Mouse (Mus musculus) gonadal fat pad, adult 2 months (tissue): ENCODE measurements around the gene Rassf6. TPM values are rescaled to one million over a fixed set of nuclear protein-coding genes. Genes with fewer than 3 reads are reported as not detected.
"Not testable (repeated sequence)": the region's sequence is repeated elsewhere in the genome, so short reads cannot be mapped to it uniquely, and the experiment has no call there.

Experiments used
- DNase-seq: peaks from one replicate; pipeline ENCODE4 v3.0.0-alpha.2; 2012; ENCODE audit warnings: low read depth
- polyA plus RNA-seq: library from polyadenylated mRNA; depleted of rRNA; stranded (reverse); fragments of >200 nt; gene quantifications from 2 replicates; pipeline ENCODE4 v1.2.3, GENCODE M21; 2012

The Rassf6 gene
- polyA plus RNA-seq, 1 experiment, result 1.5 TPM

DNA sequence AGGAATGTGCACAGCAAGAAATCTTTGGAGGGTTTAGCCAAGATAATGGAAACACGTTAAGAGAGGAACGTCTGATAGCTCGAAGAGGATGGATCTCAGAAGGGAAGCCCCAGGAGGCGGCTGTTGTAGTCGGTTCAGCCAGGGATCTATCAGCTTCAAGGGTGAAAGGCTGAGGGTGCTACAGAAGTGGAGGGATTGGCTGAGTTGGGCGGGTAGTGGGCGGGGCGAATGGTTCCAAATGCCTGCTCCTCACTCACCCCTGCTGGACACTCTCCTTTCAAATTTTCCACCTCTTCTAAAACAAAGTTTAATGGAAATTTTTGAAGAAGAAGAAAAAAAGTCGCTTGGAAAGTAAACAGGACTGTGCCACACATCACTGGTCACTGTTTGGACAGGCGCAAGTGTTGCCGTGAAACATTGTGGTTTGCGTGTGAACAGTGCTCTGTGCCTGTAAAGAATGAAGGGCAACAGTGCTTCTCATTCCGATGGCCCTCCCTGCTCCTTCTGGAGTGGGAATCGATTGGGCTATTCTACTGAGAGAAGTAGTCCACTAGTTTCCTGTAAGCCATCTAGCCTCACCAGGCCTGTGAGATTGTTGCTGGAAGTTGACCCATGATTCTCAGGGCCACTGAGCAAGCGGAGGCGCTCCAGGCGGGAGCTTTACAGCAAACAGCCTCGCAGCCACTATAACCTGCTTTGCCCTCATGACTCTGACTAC, 15.6 kb downstream of the Rassf6 start:
- no peak for DNase-seq

GRCm38 (mm10) chr5:90623209-90623608, 17.2 kb downstream of the Rassf6 start:
- DNase-seq, result no peak

- DNase-seq, result no peak
Measured at GRCm38 (mm10) chr5:90621726-90622125, 18.7 kb downstream of the Rassf6 start.

DNA sequence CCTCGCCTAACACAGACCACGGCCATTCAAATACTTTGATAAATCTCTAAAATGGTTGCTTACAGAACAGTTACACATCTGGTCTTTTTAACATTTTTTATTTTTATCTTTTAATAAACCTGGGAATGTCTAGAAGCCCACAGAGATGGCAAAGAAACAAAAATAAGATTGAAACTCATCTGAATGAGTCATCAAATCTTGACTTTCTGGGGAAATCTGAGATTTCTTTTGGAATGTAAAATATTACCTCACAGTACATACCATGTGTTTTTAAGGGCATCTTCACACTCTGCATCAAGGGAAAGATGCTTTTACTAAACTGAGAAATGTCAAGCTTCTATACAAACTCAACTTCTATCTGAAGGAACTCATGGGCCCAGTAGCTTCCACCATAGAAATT, 19.1 kb downstream of the Rassf6 start:
- DNase-seq, result no peak

DNA sequence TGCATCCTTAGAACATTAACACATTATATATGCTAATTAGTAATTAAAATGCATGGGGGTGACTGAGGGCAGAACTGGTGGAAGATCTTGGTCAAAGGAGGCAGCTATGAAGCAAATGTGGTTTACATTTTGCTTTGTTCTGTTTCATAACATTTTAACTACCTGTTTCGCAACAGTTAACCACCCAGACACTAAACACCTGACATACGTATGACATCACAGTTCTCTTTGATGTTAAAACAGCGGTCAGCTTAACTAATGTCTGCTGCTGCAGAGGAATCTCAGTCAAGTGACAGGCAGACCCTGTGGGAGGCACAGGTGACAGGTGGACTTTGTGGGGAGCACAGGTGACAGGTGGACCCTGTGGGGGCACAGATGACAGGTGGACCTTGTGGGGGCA, 22.6 kb downstream of the Rassf6 start:
- no peak for DNase-seq

- not testable (repeated sequence) for DNase-seq
Measured at GRCm38 (mm10) chr5:90612751-90613150, 27.7 kb downstream of the Rassf6 start.

DNA sequence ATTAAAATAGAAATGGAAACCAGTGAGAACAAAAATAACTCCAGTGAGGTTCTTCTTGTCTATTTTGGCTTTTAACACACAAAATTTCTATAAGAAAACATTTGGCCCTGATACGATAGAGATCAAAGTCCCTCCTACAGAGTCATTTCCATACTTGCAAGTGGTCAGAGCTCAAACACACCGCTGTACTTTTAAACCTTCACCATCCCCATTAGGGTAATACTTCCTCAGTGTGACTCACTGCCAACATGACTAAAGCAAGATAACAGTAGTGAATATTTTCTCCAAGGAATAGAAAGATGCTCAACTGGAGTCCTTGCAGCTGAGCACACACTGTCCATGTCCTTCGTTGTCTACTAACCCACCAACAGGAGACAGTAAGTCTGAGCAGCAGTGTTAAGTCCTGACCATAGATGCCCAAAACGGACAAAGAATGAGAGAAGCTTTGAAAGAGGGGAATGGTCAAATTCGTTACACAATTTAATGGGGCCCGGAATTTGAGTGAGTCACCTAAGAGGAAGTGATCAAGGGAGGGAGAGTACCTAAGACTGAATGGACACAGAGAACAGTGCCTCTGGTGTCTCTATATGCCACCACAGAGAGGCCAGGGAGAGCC, 28.4 kb downstream of the Rassf6 start:
- no peak for DNase-seq

DNA sequence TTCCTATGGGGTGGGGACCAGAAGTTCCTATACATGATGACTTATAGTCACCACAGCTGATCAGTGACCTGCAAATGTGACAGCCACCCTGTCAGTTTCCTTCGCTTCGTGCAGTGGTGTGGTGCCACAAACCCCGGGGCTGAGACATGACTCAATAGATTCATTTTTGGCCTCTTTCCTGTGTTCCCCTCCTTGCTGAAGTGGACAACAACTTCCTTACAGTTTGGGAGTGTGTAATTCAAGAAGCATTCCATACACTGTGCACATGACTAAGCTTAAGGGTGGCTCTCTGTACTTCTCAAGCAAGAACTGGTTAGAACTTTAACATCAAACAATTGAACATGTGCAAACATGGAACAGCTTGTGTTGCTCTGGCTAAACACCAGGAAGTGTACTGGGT, 29.1 kb downstream of the Rassf6 start:
- DNase-seq, result no peak

DNA sequence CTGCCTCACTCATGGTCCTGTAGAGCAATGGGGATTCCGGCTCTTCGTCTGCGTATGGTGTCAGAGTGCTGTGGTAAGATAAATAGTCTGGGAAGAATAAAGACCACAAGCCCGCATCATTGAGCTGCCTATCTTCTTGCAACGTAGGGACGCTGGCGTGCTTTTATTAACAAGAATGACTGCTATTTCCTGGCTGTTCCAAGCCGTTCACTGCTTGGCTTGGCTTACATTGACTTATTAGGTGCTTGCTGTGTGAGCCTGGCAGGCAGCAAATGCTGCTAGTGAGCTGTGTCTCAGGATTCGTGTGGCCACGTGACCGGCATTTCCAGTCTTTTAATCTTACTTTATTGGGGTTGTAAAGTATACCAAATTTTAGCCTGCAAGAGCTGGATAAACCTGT, 31.6 kb downstream of the Rassf6 start:
- DNase-seq, result no peak

DNA sequence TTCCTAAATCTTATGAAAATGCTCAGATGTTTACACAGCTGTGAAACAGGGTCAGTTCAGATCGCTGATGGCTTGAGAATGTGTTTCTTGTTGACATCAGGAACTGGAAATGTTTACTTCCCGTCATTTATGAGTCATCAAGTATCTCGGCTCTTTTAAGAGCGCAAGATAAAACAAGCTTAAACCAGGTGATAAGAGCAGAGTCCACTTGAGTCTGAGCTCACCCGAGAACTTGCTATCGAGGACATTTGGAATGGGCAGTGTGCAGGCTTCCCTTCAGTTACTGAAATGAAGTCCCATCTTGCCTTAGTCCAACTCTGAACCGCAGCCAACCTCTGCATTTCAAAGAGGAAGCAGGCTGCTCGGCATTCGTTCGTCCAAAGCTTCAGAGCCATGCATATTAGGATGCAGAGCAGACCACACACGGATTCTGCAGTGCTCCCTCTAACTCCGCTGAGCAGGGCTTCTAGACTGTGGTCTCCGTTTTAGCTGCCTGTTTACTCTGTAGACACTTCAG, 37.0 kb downstream of the Rassf6 start:
- no peak for DNase-seq

DNA sequence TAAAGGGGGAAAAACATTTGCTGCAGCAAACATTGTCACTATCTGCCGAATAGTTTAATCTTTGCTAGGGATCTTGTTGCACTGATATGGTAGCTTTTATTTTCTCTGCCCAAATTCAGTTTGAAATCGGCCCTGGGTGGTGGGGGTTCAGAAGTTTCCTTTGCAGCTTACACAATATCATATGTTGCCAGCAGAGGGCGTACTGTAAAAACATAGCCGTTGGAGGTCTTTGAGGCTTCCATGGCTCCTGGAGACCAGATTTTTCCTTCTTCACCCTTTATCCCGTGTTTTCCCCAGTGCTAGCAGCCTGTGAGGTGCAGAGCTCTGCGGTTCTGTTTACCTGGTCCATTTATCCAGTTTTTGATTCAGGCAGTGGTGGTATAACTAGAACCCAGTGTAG, 39.0 kb downstream of the Rassf6 start:
- DNase-seq, result no peak

DNA sequence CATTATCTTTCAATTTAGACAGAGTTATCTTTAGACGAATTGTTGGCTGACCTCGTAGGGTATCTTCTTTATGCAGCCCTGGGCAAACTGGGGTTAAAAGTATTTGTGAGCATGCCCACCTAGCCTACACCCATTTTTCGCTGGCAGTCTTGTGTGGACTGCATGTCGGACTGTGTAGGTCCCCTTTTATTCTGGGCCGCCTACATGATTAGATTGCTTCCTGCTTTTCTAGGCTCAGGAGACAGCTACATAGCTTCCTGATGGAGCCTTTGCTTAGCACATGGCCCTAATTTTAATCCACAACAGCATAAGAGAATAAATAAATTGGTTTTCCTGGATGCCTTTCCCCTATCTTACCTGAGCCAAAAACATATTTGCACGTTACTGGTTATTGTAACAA, 44.3 kb downstream of the Rassf6 start:
- DNase-seq, result no peak

GRCm38 (mm10) chr5:90594945-90595344, 45.5 kb downstream of the Rassf6 start:
- no peak for DNase-seq

DNA sequence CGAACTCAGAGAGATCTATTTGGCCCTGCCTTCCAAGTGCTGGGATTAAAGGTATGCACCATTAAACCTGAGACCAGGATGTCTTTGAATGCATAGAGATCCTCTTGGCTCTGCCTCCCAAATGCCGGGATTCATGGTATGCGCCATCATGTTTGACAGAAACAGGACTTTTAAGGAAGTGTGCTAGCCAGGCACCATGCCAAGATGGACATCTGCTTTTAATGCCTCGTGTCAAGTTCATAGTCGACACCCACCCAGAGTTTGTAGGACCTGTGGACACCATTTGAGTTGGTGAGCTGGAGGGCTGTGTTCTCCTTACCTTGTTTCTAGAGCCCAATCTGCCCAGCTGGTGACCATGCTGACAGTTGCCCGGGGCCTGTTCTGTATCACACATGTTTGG, 48.5 kb downstream of the Rassf6 start:
- DNase-seq, result no peak

- DNase-seq, result no peak
Measured at GRCm38 (mm10) chr5:90590676-90591075, 49.8 kb downstream of the Rassf6 start.

DNA sequence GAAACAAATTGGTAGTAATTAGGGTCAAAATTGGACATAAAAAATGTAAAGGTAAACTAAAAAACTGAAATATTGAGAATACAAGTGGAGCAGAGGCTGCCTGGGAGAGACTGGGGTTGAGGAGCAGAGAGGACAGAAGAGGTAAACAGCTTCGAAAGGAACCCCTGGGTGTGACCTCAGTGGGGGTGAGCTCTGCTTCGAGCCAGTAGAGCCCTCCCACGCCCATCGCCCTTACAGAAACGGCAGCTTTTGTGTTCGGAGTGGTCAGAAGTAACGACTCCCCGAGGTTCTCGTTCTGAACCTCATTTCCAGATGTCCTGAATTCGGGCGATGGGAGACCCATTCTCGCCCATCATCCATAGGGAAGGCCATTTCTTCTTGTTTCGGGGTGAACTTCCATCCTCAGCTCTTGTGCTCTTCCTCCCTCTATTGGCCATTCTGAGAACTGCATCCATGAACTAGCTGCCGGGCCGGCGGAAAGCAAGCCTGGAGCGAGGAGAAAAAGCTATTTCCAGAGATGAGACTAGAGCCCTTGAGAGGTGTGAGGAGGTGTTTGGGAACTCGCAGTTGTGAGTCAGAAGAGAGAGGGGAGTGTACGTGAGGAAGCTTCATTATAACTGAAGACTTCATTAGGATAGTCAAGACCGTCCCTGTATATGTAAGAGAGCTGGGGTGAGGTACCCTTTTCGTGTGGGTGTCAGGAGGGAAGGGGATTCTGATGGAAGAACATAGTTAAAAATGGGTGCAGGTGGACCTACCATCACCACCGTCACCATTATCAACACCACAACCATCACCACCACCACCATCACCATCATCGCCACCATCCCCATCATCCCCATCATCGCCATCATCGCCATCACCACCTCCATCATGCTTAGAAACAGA, 51.5 kb downstream of the Rassf6 start:
- DNase-seq, result no peak

- DNase-seq, result no peak
Measured at GRCm38 (mm10) chr5:90588104-90588503, 52.4 kb downstream of the Rassf6 start.

GRCm38 (mm10) chr5:90586511-90586910, 53.9 kb downstream of the Rassf6 start:
- DNase-seq, result no peak

DNA sequence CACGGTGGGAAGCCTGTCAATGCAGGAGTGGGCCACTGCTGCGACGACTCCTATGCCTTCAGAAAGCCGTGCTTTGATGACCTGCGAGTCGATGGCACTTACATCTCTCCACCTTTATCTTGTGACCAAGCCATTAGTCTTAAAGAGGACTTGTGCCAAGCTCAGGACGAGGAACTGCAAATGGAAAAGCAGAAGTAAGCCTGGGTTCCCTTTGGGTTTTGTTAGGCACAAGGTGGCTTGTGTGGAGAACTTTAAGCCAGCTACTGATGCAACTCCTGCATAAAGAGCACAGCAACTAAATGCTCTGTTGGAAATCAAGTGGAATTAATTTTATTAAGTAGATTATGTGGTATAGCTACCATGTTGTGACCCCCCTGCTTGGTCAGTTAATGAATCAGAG, 55.7 kb downstream of the Rassf6 start:
- no peak for DNase-seq

GRCm38 (mm10) chr5:90582179-90582578, 58.3 kb downstream of the Rassf6 start:
- DNase-seq, result no peak

DNA sequence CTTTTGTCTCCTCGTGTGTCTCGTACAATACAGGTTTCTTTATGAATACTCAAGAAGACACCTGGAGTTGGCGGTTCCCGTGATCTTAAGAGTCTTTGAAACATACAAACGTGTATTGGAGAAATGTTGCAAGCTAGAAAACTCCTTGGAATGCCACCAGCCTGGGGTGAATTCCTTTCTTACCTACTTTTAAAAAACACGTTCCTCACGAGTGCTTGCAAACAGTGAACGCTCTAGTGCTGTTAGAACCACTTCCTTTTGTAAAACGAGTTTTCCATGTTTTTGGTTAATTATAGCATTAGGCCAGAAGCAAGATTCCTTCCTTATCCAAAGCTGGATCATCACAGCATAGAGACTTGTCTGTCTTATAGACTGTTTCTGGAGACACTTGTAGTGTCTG, 60.9 kb downstream of the Rassf6 start:
- no peak for DNase-seq

GRCm38 (mm10) chr5:90577751-90578150, 62.7 kb downstream of the Rassf6 start:
- DNase-seq, result no peak

DNA sequence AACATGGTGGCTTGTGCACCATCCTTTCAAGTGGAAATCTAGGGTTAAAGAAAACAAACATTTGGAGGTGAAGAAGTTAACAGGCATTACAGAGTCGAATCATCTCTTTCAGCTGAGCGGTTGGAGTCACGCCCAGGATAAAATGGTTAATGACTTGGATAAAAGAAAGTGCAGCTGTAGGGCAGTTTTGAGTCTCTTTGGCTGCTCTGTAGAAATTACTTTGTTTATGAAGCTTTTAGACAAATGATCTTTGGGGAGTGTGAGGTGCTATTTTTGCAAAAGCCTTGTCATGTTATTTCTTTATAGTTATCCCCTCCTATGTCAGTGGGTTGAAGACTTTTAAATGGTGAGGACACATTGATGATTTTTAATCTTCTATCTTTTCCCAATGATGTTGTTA, 69.2 kb downstream of the Rassf6 start:
- no peak for DNase-seq
